Mouse (Mus musculus) c-Kit-negative CD71-positive TER-119-positive erythroid progenitor cells, embryonic 14.5 days (primary cell): ENCODE results near the gene Ptprd.
"Not testable (repeated sequence)": the region's sequence is repeated elsewhere in the genome, so short reads cannot be mapped to it uniquely, and the experiment has no call there.

Experiments used
- DNase-seq: peaks from one replicate; pipeline ENCODE4 v3.0.0-alpha.2; 2013; ENCODE audit warnings: low read depth, low spot score

Gene Ptprd

GRCm38 (mm10) chr4:76449466-76450350, 1762.1 kb downstream of the Ptprd start:
- no peak for DNase-seq

- no peak for DNase-seq
Measured at GRCm38 (mm10) chr4:76448678-76449465, 1762.9 kb downstream of the Ptprd start.

GRCm38 (mm10) chr4:76447396-76447795, 1764.4 kb downstream of the Ptprd start:
- no peak for DNase-seq

GRCm38 (mm10) chr4:76444778-76445177, 1767.0 kb downstream of the Ptprd start:
- no peak for DNase-seq

GRCm38 (mm10) chr4:76443553-76443952, 1768.2 kb downstream of the Ptprd start:
- no peak for DNase-seq

GRCm38 (mm10) chr4:76440791-76441364, 1770.9 kb downstream of the Ptprd start:
- no peak for DNase-seq

GRCm38 (mm10) chr4:76438496-76439079, 1773.2 kb downstream of the Ptprd start:
- no peak for DNase-seq

- no peak for DNase-seq
Measured at GRCm38 (mm10) chr4:76438068-76438467, 1773.7 kb downstream of the Ptprd start.

GRCm38 (mm10) chr4:76435920-76436319, 1775.8 kb downstream of the Ptprd start:
- DNase-seq = no peak

- no peak for DNase-seq
Measured at GRCm38 (mm10) chr4:76429769-76430168, 1782.0 kb downstream of the Ptprd start.

- DNase-seq = not testable (repeated sequence)
Measured at GRCm38 (mm10) chr4:76427036-76427435, 1784.7 kb downstream of the Ptprd start.

GRCm38 (mm10) chr4:76425230-76425575, 1786.6 kb downstream of the Ptprd start:
- no peak for DNase-seq

GRCm38 (mm10) chr4:76424324-76425229, 1787.2 kb downstream of the Ptprd start:
- DNase-seq = no peak

- no peak for DNase-seq
Measured at GRCm38 (mm10) chr4:76422113-76422512, 1789.6 kb downstream of the Ptprd start.

GRCm38 (mm10) chr4:76419641-76420040, 1792.1 kb downstream of the Ptprd start:
- DNase-seq = no peak

GRCm38 (mm10) chr4:76417676-76418075, 1794.1 kb downstream of the Ptprd start:
- DNase-seq = no peak

GRCm38 (mm10) chr4:76415624-76416023, 1796.1 kb downstream of the Ptprd start:
- no peak for DNase-seq

GRCm38 (mm10) chr4:76414591-76414990, 1797.2 kb downstream of the Ptprd start:
- DNase-seq = no peak

- no peak for DNase-seq
Measured at GRCm38 (mm10) chr4:76410053-76410452, 1801.7 kb downstream of the Ptprd start.

- no peak for DNase-seq
Measured at GRCm38 (mm10) chr4:76409159-76409558, 1802.6 kb downstream of the Ptprd start.
